Mouse (Mus musculus) kidney, adult 2 months (tissue): Measurements from ENCODE around the gene Naa40.

Experiments
- CTCF ChIP-seq: fragments of 200-500 bp; conservative IDR thresholded peaks from 2 replicates; pipeline ENCODE4 v1.5.1; 2011; ENCODE audit warnings: low read depth, mild to moderate bottlenecking, control low read depth, low read length, moderate library complexity, mixed read lengths; ENCODE audit not compliant: insufficient read depth, insufficient read length
- POLR2A ChIP-seq: fragments of 200-500 bp; IDR thresholded peaks from one replicate; pipeline ENCODE4 v1.6.1; 2011; ENCODE audit warnings: low read depth, low read length, control low read depth

- no peak for TF ChIP-seq CTCF
- no peak for TF ChIP-seq POLR2A
Observed at GRCm38 (mm10) chr19:7183419-7183818, 57.6 kb downstream of the Naa40 start.
